Mouse (Mus musculus) lung, postnatal 0 days (tissue): ENCODE measurements around the gene Gli2.

ENCODE experiments used
- CTCF ChIP-seq: IDR thresholded peaks from 2 replicates; pipeline ENCODE4 v1.5.1; 2016; ENCODE audit warnings: antibody characterized with exemption, mild to moderate bottlenecking
- EP300 ChIP-seq: IDR thresholded peaks from 2 replicates; pipeline ENCODE4 v1.6.1; 2016; ENCODE audit warnings: antibody characterized with exemption, mild to moderate bottlenecking, control low read depth

DNA sequence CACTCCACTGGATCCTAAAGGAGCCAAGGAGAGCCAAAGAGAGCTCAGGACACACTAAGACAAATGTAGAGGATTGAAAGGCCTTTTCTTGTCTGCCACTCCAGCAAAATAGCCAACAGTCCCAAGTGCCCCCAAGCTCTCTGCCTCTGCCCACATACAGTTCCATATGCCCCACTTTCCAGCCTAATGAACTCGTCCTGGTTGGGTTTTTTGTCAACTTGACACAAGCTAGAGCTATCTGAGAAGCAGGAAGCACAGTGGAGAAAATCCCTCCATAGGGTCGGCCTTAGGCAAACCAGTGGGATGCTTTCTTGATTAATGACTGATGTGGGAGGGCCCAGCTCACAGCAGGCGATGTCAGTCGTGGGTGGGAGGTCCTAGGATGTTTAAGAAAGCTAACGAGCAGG lies 70.6 kb downstream of the Gli2 start:
- no peak for TF ChIP-seq EP300
- no peak for TF ChIP-seq CTCF
